Mouse (Mus musculus) erythroblast, embryonic 14.5 days (primary cell): ENCODE measurements around the gene Arl6ip4. TPM values are rescaled to one million over a fixed set of nuclear protein-coding genes. Genes with fewer than 3 reads are reported as not detected.

Source experiments
- H3K27me3 ChIP-seq: 2 replicates; pipeline ENCODE4 v1.6.1; 2012; ENCODE audit warnings: inconsistent platforms; ENCODE audit not compliant: control insufficient read depth
- H3K36me3 ChIP-seq: 2 replicates; pipeline ENCODE4 v1.6.1; 2012; ENCODE audit warnings: mild to moderate bottlenecking, inconsistent platforms; ENCODE audit not compliant: control insufficient read depth
- H3K4me1 ChIP-seq: 2 replicates; pipeline ENCODE4 v1.6.1; 2012; ENCODE audit warnings: inconsistent platforms; ENCODE audit not compliant: control insufficient read depth
- H3K4me3 ChIP-seq: replicated peaks from 2 replicates; pipeline ENCODE3; 2012; ENCODE audit warnings: moderate library complexity, mild to moderate bottlenecking, inconsistent platforms
- H3K9me3 ChIP-seq: 2 replicates; pipeline ENCODE4 v1.6.1; 2012; ENCODE audit warnings: low read length, inconsistent platforms, mixed read lengths; ENCODE audit not compliant: control insufficient read depth
- GATA1 ChIP-seq: IDR thresholded peaks from 2 replicates; pipeline ENCODE4 v1.6.1; 2012; ENCODE audit warnings: low read length, inconsistent platforms, mixed read lengths
- TAL1 ChIP-seq: IDR thresholded peaks from 3 replicates; pipeline ENCODE4 v1.6.1; 2012; ENCODE audit warnings: low read length, inconsistent platforms, mixed read lengths
- polyA plus RNA-seq: library from polyadenylated mRNA; stranded (reverse); fragments of >175 nt; gene quantifications from 2 replicates; pipeline ENCODE4 v1.2.3, GENCODE M21; 2012

Gene Arl6ip4
- polyA plus RNA-seq, 1 experiment = 14.6 TPM

- Histone ChIP-seq H3K36me3 (peaks cover 40% of the 10 kb centered on the region), H3K4me1 (peaks cover 76% of the 10 kb centered on the region)
- TF ChIP-seq GATA1 = no peak
- TF ChIP-seq TAL1 = no peak
Observed at GRCm38 (mm10) chr5:124093120-124093794, 22.6 kb upstream of the Arl6ip4 start.

GRCm38 (mm10) chr5:124093852-124094604 lies 21.9 kb upstream of the Arl6ip4 start:
- Histone ChIP-seq H3K36me3 (peaks cover 33% of the 10 kb centered on the region), H3K4me1 (peaks cover 73% of the 10 kb centered on the region), H3K4me3 (peak overlapping the region; percentile 76), H3K9me3 (peaks cover 6% of the 10 kb centered on the region), H3K27me3 (peaks cover 2% of the 10 kb centered on the region)
- no peak for TF ChIP-seq TAL1
- TF ChIP-seq GATA1 = no peak

More at GRCm38 (mm10) chr5:124093120-124093794, 22.6 kb upstream of the Arl6ip4 start:
- Histone ChIP-seq H3K9me3 (peaks cover 3% of the 10 kb centered on the region), H3K4me3 (peak overlapping the region; percentile 76), H3K27me3 (no peaks in the 10 kb centered on the region; the same call in 1 of the 2 replicates)

GRCm38 (mm10) chr5:124095077-124095581 lies 20.8 kb upstream of the Arl6ip4 start:
- Histone ChIP-seq H3K36me3 (peaks cover 22% of the 10 kb centered on the region), H3K27me3 (peaks cover 3% of the 10 kb centered on the region), H3K9me3 (peaks cover 10% of the 10 kb centered on the region), H3K4me1 (peaks cover 63% of the 10 kb centered on the region), H3K4me3 (peak overlapping the region; percentile 76)
- TF ChIP-seq TAL1 (peak; percentile 45; the same call in 1 of the 3 replicates), GATA1 (no peak; the same call in 1 of the 2 replicates)

- peak within 1 kb of the TSS; percentile 76 for H3K4me3 ChIP-seq
- H3K4me1 ChIP-seq = peaks cover 57% of the 10 kb centered on the region
- peaks cover 16% of the 10 kb centered on the region for H3K36me3 ChIP-seq
- H3K9me3 ChIP-seq = peaks cover 10% of the 10 kb centered on the region
- peaks cover 3% of the 10 kb centered on the region for H3K27me3 ChIP-seq
- no peak for TF ChIP-seq TAL1
- TF ChIP-seq GATA1 = no peak
Observed at GRCm38 (mm10) chr5:124095596-124096232, 20.2 kb upstream of the Arl6ip4 start, which contains the start of gene Abcb9. Gene Abcb9, minus strand, starts transcription at chr5:124095798.

- Histone ChIP-seq H3K4me1 (peaks cover 25% of the 10 kb centered on the region), H3K4me3 (no peak overlapping the region), H3K27me3 (peaks cover 3% of the 10 kb centered on the region), H3K9me3 (peaks cover 10% of the 10 kb centered on the region), H3K36me3 (peaks cover 4% of the 10 kb centered on the region)
- no peak for TF ChIP-seq TAL1
- TF ChIP-seq GATA1 = no peak
Observed at GRCm38 (mm10) chr5:124098923-124099322, 17.0 kb upstream of the Arl6ip4 start.

GRCm38 (mm10) chr5:124100128-124101044 lies 15.5 kb upstream of the Arl6ip4 start:
- Histone ChIP-seq H3K9me3 (peaks cover 10% of the 10 kb centered on the region), H3K36me3 (no peaks in the 10 kb centered on the region), H3K4me3 (no peak overlapping the region), H3K27me3 (peaks cover 3% of the 10 kb centered on the region), H3K4me1 (peaks cover 10% of the 10 kb centered on the region)
- TF ChIP-seq TAL1 (no peak), GATA1 (no peak)

GRCm38 (mm10) chr5:124102326-124102725 lies 13.6 kb upstream of the Arl6ip4 start:
- Histone ChIP-seq H3K36me3 (no peaks in the 10 kb centered on the region), H3K4me3 (no peak overlapping the region)
- TF ChIP-seq TAL1 = no peak
- no peak for TF ChIP-seq GATA1

GRCm38 (mm10) chr5:124103020-124103419 lies 12.9 kb upstream of the Arl6ip4 start:
- Histone ChIP-seq H3K36me3 (no peaks in the 10 kb centered on the region), H3K4me1 (no peaks in the 10 kb centered on the region), H3K27me3 (peaks cover 3% of the 10 kb centered on the region), H3K4me3 (no peak overlapping the region), H3K9me3 (peaks cover 7% of the 10 kb centered on the region)
- no peak for TF ChIP-seq GATA1
- TF ChIP-seq TAL1 = no peak

More at GRCm38 (mm10) chr5:124102326-124102725, 13.6 kb upstream of the Arl6ip4 start:
- H3K9me3 ChIP-seq = peaks cover 7% of the 10 kb centered on the region
- peaks cover 3% of the 10 kb centered on the region for H3K27me3 ChIP-seq
- H3K4me1 ChIP-seq = no peaks in the 10 kb centered on the region
